Mouse (Mus musculus): ENCODE results near the gene Nans. TPM values are rescaled to one million over a fixed set of nuclear protein-coding genes. Genes with fewer than 3 reads are reported as not detected.

Nans gene
- polyA plus RNA-seq (2015; fragmentation: Nextera tagmentation; extraction: Ambion mirVana) = 63.2 and 63.9 TPM in 2 replicates

GRCm38 (mm10) chr4:46489028-46489925 is at the start of gene Nans:
Gene Nans, plus strand, starts transcription at chr4:46489248.
- no peaks in the 10 kb centered on the region; the same call in 1 of the 2 replicates for H3K9me3 ChIP-seq
- under 1% methylated on average over 58 of the region's 58 CpGs for WGBS
- H3K27ac ChIP-seq = peak within 1 kb of the TSS; percentile 63
- no peaks in the 10 kb centered on the region for H3K27me3 ChIP-seq
- peaks cover 18% of the 10 kb centered on the region for H3K36me3 ChIP-seq
- peak within 1 kb of the TSS; percentile 75 for H3K4me3 ChIP-seq (replicated peaks)
- peak within 1 kb of the TSS; percentile 64 for H3K4me2 ChIP-seq (replicated peaks)
- peak within 1 kb of the TSS; percentile 80 for H3K9ac ChIP-seq (replicated peaks)
- peak; percentile 99 for ATAC-seq
- H3K4me1 ChIP-seq (replicated peaks) = peaks cover 7% of the 10 kb centered on the region

- ATAC-seq = no peak
- no peaks in the 10 kb centered on the region for H3K9me3 ChIP-seq
- no peak overlapping the region for H3K4me3 ChIP-seq (replicated peaks)
- H3K4me1 ChIP-seq (replicated peaks) = no peaks in the 10 kb centered on the region
- no peaks in the 10 kb centered on the region for H3K36me3 ChIP-seq
- 81% methylated on average over 4 of the region's 4 CpGs for WGBS
- no peaks in the 10 kb centered on the region for H3K27me3 ChIP-seq
- no peak overlapping the region for H3K4me2 ChIP-seq (replicated peaks)
- H3K27ac ChIP-seq = no peak overlapping the region
- no peak overlapping the region for H3K9ac ChIP-seq (replicated peaks)
These were observed 46.5 kb upstream of the Nans start for GRCm38 (mm10) chr4:46442501-46442900.

- Histone ChIP-seq H3K27me3 (no peaks in the 10 kb centered on the region), H3K4me2 (replicated peaks) (no peak overlapping the region), H3K9ac (replicated peaks) (no peak overlapping the region), H3K4me3 (replicated peaks) (no peak overlapping the region), H3K4me1 (replicated peaks) (peaks cover 5% of the 10 kb centered on the region; the same call in 1 of the 2 replicates), H3K27ac (no peak overlapping the region), H3K36me3 (no peaks in the 10 kb centered on the region), H3K9me3 (no peaks in the 10 kb centered on the region)
- WGBS = 51% methylated on average over 9 of the region's 9 CpGs
- no peak for ATAC-seq
These were observed 43.7 kb upstream of the Nans start for GRCm38 (mm10) chr4:46445237-46445945.

- Histone ChIP-seq H3K4me2 (replicated peaks) (no peak overlapping the region), H3K9me3 (no peaks in the 10 kb centered on the region), H3K27ac (no peak overlapping the region), H3K9ac (replicated peaks) (no peak overlapping the region), H3K4me1 (replicated peaks) (peaks cover 10% of the 10 kb centered on the region), H3K4me3 (replicated peaks) (no peak overlapping the region), H3K36me3 (no peaks in the 10 kb centered on the region), H3K27me3 (no peaks in the 10 kb centered on the region)
- 56% methylated on average over 1 of the region's 1 CpGs for WGBS
- no peak for ATAC-seq
These were observed 41.6 kb upstream of the Nans start for GRCm38 (mm10) chr4:46447461-46447860.

- no peak overlapping the region for H3K9ac ChIP-seq (replicated peaks)
- no peaks in the 10 kb centered on the region for H3K36me3 ChIP-seq
- H3K4me2 ChIP-seq (replicated peaks) = no peak overlapping the region
- H3K9me3 ChIP-seq = no peaks in the 10 kb centered on the region
- no peak overlapping the region for H3K4me3 ChIP-seq (replicated peaks)
- ATAC-seq = no peak
- H3K27me3 ChIP-seq = no peaks in the 10 kb centered on the region
- H3K4me1 ChIP-seq (replicated peaks) = peaks cover 23% of the 10 kb centered on the region
- WGBS = 55% methylated on average over 6 of the region's 6 CpGs
- H3K27ac ChIP-seq = no peak overlapping the region
These were observed 40.2 kb upstream of the Nans start for GRCm38 (mm10) chr4:46448886-46449285.

- H3K9me3 ChIP-seq = no peaks in the 10 kb centered on the region
- peak overlapping the region; percentile 93 for H3K9ac ChIP-seq (replicated peaks)
- no peak for ATAC-seq
- H3K36me3 ChIP-seq = no peaks in the 10 kb centered on the region
- no peaks in the 10 kb centered on the region for H3K27me3 ChIP-seq
- H3K4me1 ChIP-seq (replicated peaks) = peaks cover 34% of the 10 kb centered on the region
- peak overlapping the region; percentile 85 for H3K4me2 ChIP-seq (replicated peaks)
- H3K27ac ChIP-seq = peak overlapping the region; percentile 97
- H3K4me3 ChIP-seq (replicated peaks) = peak overlapping the region; percentile 90
- 33% methylated on average over 7 of the region's 7 CpGs for WGBS
These were observed 39.0 kb upstream of the Nans start for GRCm38 (mm10) chr4:46450020-46450518.

- H3K4me1 ChIP-seq (replicated peaks) = peaks cover 34% of the 10 kb centered on the region
- H3K4me3 ChIP-seq (replicated peaks) = peak within 1 kb of the TSS; percentile 90
- H3K36me3 ChIP-seq = no peaks in the 10 kb centered on the region
- WGBS = 0% methylated on average over 58 of the region's 66 CpGs
- ATAC-seq = peak; percentile 96
- H3K27ac ChIP-seq = peak within 1 kb of the TSS; percentile 97
- no peaks in the 10 kb centered on the region for H3K9me3 ChIP-seq
- peak within 1 kb of the TSS; percentile 93 for H3K9ac ChIP-seq (replicated peaks)
- H3K4me2 ChIP-seq (replicated peaks) = peak within 1 kb of the TSS; percentile 85
- H3K27me3 ChIP-seq = no peaks in the 10 kb centered on the region
These were observed 38.4 kb upstream of the Nans start, which contains the start of gene Anp32b for GRCm38 (mm10) chr4:46450519-46451131. Gene Anp32b, plus strand, starts transcription at chr4:46450902.

- Histone ChIP-seq H3K9me3 (no peaks in the 10 kb centered on the region), H3K4me1 (replicated peaks) (peaks cover 34% of the 10 kb centered on the region), H3K27ac (peak overlapping the region; percentile 97), H3K4me2 (replicated peaks) (peak overlapping the region; percentile 85), H3K36me3 (no peaks in the 10 kb centered on the region), H3K27me3 (no peaks in the 10 kb centered on the region), H3K9ac (replicated peaks) (peak overlapping the region; percentile 93), H3K4me3 (replicated peaks) (peak overlapping the region; percentile 90)
- peak; percentile 49 for ATAC-seq
- 0% methylated on average over 50 of the region's 70 CpGs for WGBS
These were observed 37.7 kb upstream of the Nans start for GRCm38 (mm10) chr4:46451240-46451757.

GRCm38 (mm10) chr4:46451758-46452480 is 37.1 kb upstream of the Nans start:
- H3K27ac ChIP-seq = peak overlapping the region; percentile 97
- H3K9me3 ChIP-seq = no peaks in the 10 kb centered on the region
- no peaks in the 10 kb centered on the region for H3K36me3 ChIP-seq
- peak overlapping the region; percentile 85 for H3K4me2 ChIP-seq (replicated peaks)
- peaks cover 34% of the 10 kb centered on the region for H3K4me1 ChIP-seq (replicated peaks)
- H3K27me3 ChIP-seq = no peaks in the 10 kb centered on the region
- H3K9ac ChIP-seq (replicated peaks) = peak overlapping the region; percentile 93
- peak; percentile 63 for ATAC-seq
- H3K4me3 ChIP-seq (replicated peaks) = peak overlapping the region; percentile 90
- WGBS = under 1% methylated on average over 90 of the region's 111 CpGs

- 1% methylated on average over 19 of the region's 19 CpGs for WGBS
- peaks cover 34% of the 10 kb centered on the region for H3K4me1 ChIP-seq (replicated peaks)
- H3K4me3 ChIP-seq (replicated peaks) = peak overlapping the region; percentile 90
- peak overlapping the region; percentile 97 for H3K27ac ChIP-seq
- H3K9me3 ChIP-seq = no peaks in the 10 kb centered on the region
- H3K36me3 ChIP-seq = no peaks in the 10 kb centered on the region
- H3K27me3 ChIP-seq = no peaks in the 10 kb centered on the region
- ATAC-seq = peak; percentile 28
- H3K9ac ChIP-seq (replicated peaks) = peak overlapping the region; percentile 93
- H3K4me2 ChIP-seq (replicated peaks) = peak overlapping the region; percentile 85
These were observed 36.6 kb upstream of the Nans start for GRCm38 (mm10) chr4:46452481-46452850.

Measured in midbrain, embryonic 13.5 days (tissue).